Mouse (Mus musculus) hindbrain, embryonic 11.5 days (tissue): ENCODE data around the gene Zdhhc3. TPM values are rescaled to one million over a fixed set of nuclear protein-coding genes. Genes with fewer than 3 reads are reported as not detected.

Experiments
- ATAC-seq: fragments of 200-750 bp; cut with Nextera tagmentation; 2 replicates; pipeline ENCODE4 v1.8.0; 2017; ENCODE audit warnings: mild to moderate bottlenecking, moderate TSS enrichment, moderate library complexity; ENCODE audit not compliant: low FRiP score
- DNase-seq: peaks from one replicate; pipeline ENCODE4 v3.0.0-alpha.2; 2015; ENCODE audit warnings: low spot score
- H3K27ac ChIP-seq: fragments of 300-500 bp; sonication (generic); 2 replicates; pipeline ENCODE4 v1.5.1; 2014; ENCODE audit warnings: mild to moderate bottlenecking, low read depth, low read length
- H3K27me3 ChIP-seq: fragments of 300-500 bp; sonication (generic); 2 replicates; pipeline ENCODE4 v1.6.1; 2014; ENCODE audit warnings: mild to moderate bottlenecking, low read length, moderate library complexity, mixed read lengths; ENCODE audit not compliant: control insufficient read depth, insufficient read depth
- H3K36me3 ChIP-seq: fragments of 300-500 bp; sonication (generic); 2 replicates; pipeline ENCODE4 v1.6.1; 2014; ENCODE audit warnings: mild to moderate bottlenecking, low read length, moderate library complexity, mixed read lengths; ENCODE audit not compliant: control insufficient read depth, insufficient read depth
- H3K4me1 ChIP-seq: fragments of 300-500 bp; sonication (generic); replicated peaks from 2 replicates; pipeline ENCODE4 v1.6.1; 2014; ENCODE audit warnings: low read length, mixed read lengths; ENCODE audit not compliant: control insufficient read depth, insufficient read depth
- H3K4me2 ChIP-seq: fragments of 300-500 bp; sonication (generic); replicated peaks from 2 replicates; pipeline ENCODE4 v1.6.1; 2014; ENCODE audit warnings: mild to moderate bottlenecking, low read depth, low read length
- H3K4me3 ChIP-seq: fragments of 300-500 bp; sonication (generic); 2 replicates; pipeline ENCODE4 v1.5.1; 2014; ENCODE audit warnings: low read depth, low read length
- H3K9ac ChIP-seq: fragments of 300-500 bp; sonication (generic); 2 replicates; pipeline ENCODE4 v1.6.1; 2014; ENCODE audit warnings: low read depth, low read length
- H3K9me3 ChIP-seq: fragments of 300-500 bp; sonication (generic); 2 replicates; pipeline ENCODE4 v1.6.1; 2016; ENCODE audit warnings: low read length; ENCODE audit not compliant: control insufficient read depth
- WGBS: fragments of 180-500 bp; shearing (Covaris S2); extraction: QIAGEN DNeasy Blood & Tissue Kit; methylation state at CpG from one replicate; pipeline ENCODE4 v1.1.7; 2014; 5-methylcytosine and 5-hydroxymethylcytosine counted together
- polyA plus RNA-seq: library from polyadenylated mRNA; unstranded; fragments of >200 nt; fragmentation: Nextera tagmentation; extraction: Ambion mirVana; gene quantifications from 2 replicates; pipeline ENCODE4 v1.2.1, GENCODE M21; 2014

Gene Zdhhc3
- polyA plus RNA-seq, 1 experiment from 2014 or later = 55.8 TPM

GRCm38 (mm10) chr9:123124413-123124981, 11.5 kb upstream of the Zdhhc3 start:
- no peak overlapping the region for H3K9ac ChIP-seq
- DNase-seq (no peak), ATAC-seq (no peak)
- 96% methylated on average over 2 of the region's 2 CpGs for WGBS
- H3K4me3 ChIP-seq = no peak overlapping the region
- H3K27ac ChIP-seq = no peak overlapping the region
- H3K36me3 ChIP-seq = peaks cover 10% of the 10 kb centered on the region
- no peak overlapping the region for H3K4me2 ChIP-seq
- no peaks in the 10 kb centered on the region for H3K27me3 ChIP-seq
- H3K4me1 ChIP-seq = no peaks in the 10 kb centered on the region
- no peaks in the 10 kb centered on the region for H3K9me3 ChIP-seq

GRCm38 (mm10) chr9:123123571-123124412, 10.8 kb upstream of the Zdhhc3 start:
- H3K9me3 ChIP-seq = no peaks in the 10 kb centered on the region
- H3K36me3 ChIP-seq = peaks cover 12% of the 10 kb centered on the region
- H3K4me3 ChIP-seq = no peak overlapping the region
- no peak; the same call in 1 of the 2 replicates for ATAC-seq
- H3K27me3 ChIP-seq = no peaks in the 10 kb centered on the region
- no peak for DNase-seq
- no peaks in the 10 kb centered on the region for H3K4me1 ChIP-seq
- no peak overlapping the region for H3K27ac ChIP-seq
- 95% methylated on average over 6 of the region's 6 CpGs for WGBS
- no peak overlapping the region for H3K4me2 ChIP-seq
- H3K9ac ChIP-seq = no peak overlapping the region

- DNase-seq (no peak), ATAC-seq (no peak)
- no peak overlapping the region for H3K27ac ChIP-seq
- H3K4me1 ChIP-seq = no peaks in the 10 kb centered on the region
- H3K27me3 ChIP-seq = no peaks in the 10 kb centered on the region
- H3K9me3 ChIP-seq = no peaks in the 10 kb centered on the region
- H3K4me2 ChIP-seq = no peak overlapping the region
- no peak overlapping the region for H3K9ac ChIP-seq
- no peak overlapping the region for H3K4me3 ChIP-seq
- H3K36me3 ChIP-seq = peaks cover 12% of the 10 kb centered on the region
- 80% methylated on average over 3 of the region's 3 CpGs for WGBS
These were observed 10.0 kb upstream of the Zdhhc3 start for GRCm38 (mm10) chr9:123123017-123123416.

- peaks cover 6% of the 10 kb centered on the region; the same call in 1 of the 2 replicates for H3K4me1 ChIP-seq
- no peak overlapping the region for H3K9ac ChIP-seq
- H3K4me3 ChIP-seq = no peak overlapping the region
- DNase-seq = no peak
- no peaks in the 10 kb centered on the region for H3K9me3 ChIP-seq
- 100% methylated on average over 1 of the region's 1 CpGs for WGBS
- H3K4me2 ChIP-seq = no peak overlapping the region
- no peak for ATAC-seq
- no peak overlapping the region for H3K27ac ChIP-seq
- peaks cover 10% of the 10 kb centered on the region for H3K36me3 ChIP-seq
- H3K27me3 ChIP-seq = no peaks in the 10 kb centered on the region
These were observed 2.6 kb upstream of the Zdhhc3 start for GRCm38 (mm10) chr9:123115566-123115965.

GRCm38 (mm10) chr9:123113931-123114330, 926 bp upstream of the Zdhhc3 start:
- H3K4me3 ChIP-seq = peak overlapping the region; percentile 93
- peaks cover 6% of the 10 kb centered on the region; the same call in 1 of the 2 replicates for H3K4me1 ChIP-seq
- DNase-seq (no peak), ATAC-seq (no peak)
- H3K9me3 ChIP-seq = no peaks in the 10 kb centered on the region
- no peaks in the 10 kb centered on the region for H3K27me3 ChIP-seq
- no peak overlapping the region for H3K27ac ChIP-seq
- H3K36me3 ChIP-seq = no peaks in the 10 kb centered on the region
- WGBS = 66% methylated on average over 6 of the region's 6 CpGs
- H3K9ac ChIP-seq = peak overlapping the region; percentile 93
- H3K4me2 ChIP-seq = peak overlapping the region; percentile 90

GRCm38 (mm10) chr9:123111751-123112221, 1.2 kb downstream of the Zdhhc3 start:
- no peaks in the 10 kb centered on the region for H3K27me3 ChIP-seq

GRCm38 (mm10) chr9:123109188-123109587, 3.8 kb downstream of the Zdhhc3 start:
- H3K4me3 ChIP-seq = no peak overlapping the region
- H3K9ac ChIP-seq = no peak overlapping the region
- H3K27ac ChIP-seq = no peak overlapping the region
- WGBS = 92% methylated on average over 7 of the region's 7 CpGs
- DNase-seq = no peak
- no peaks in the 10 kb centered on the region for H3K9me3 ChIP-seq
- no peaks in the 10 kb centered on the region for H3K27me3 ChIP-seq
- H3K36me3 ChIP-seq = no peaks in the 10 kb centered on the region
- H3K4me1 ChIP-seq = peaks cover 6% of the 10 kb centered on the region; the same call in 1 of the 2 replicates
- no peak for ATAC-seq
- H3K4me2 ChIP-seq = no peak overlapping the region

More at GRCm38 (mm10) chr9:123111751-123112221, 1.2 kb downstream of the Zdhhc3 start:
- peak overlapping the region; percentile 93 for H3K9ac ChIP-seq
- peak overlapping the region; percentile 93 for H3K4me3 ChIP-seq
- H3K36me3 ChIP-seq = no peaks in the 10 kb centered on the region
- 68% methylated on average over 8 of the region's 8 CpGs for WGBS
- DNase-seq (no peak), ATAC-seq (no peak)
- H3K4me1 ChIP-seq = peaks cover 6% of the 10 kb centered on the region; the same call in 1 of the 2 replicates
- H3K9me3 ChIP-seq = no peaks in the 10 kb centered on the region
- H3K27ac ChIP-seq = no peak overlapping the region
- H3K4me2 ChIP-seq = peak overlapping the region; percentile 90

- Histone ChIP-seq H3K4me3 (no peak overlapping the region), H3K9ac (no peak overlapping the region), H3K27me3 (no peaks in the 10 kb centered on the region), H3K27ac (no peak overlapping the region), H3K4me1 (peaks cover 4% of the 10 kb centered on the region; the same call in 1 of the 2 replicates), H3K4me2 (no peak overlapping the region), H3K36me3 (no peaks in the 10 kb centered on the region), H3K9me3 (no peaks in the 10 kb centered on the region)
- ATAC-seq (no peak), DNase-seq (no peak)
- WGBS = 93% methylated on average over 4 of the region's 4 CpGs
These were observed 5.8 kb downstream of the Zdhhc3 start for GRCm38 (mm10) chr9:123107186-123107585.
